Mouse (Mus musculus) bone marrow, adult 2 months (tissue): ENCODE results near the gene Anks1b.

Experiments
- CTCF ChIP-seq: fragments of 200-500 bp; IDR thresholded peaks from 2 replicates; pipeline ENCODE4 v1.5.1; 2011; ENCODE audit warnings: low read length, control low read depth; ENCODE audit not compliant: control insufficient read depth, insufficient read depth
- POLR2A ChIP-seq: fragments of 200-500 bp; IDR thresholded peaks from 2 replicates; pipeline ENCODE4 v1.6.1; 2011; ENCODE audit warnings: low read depth, mild to moderate bottlenecking, control low read depth, low read length, borderline replicate concordance; ENCODE audit not compliant: control insufficient read depth

DNA sequence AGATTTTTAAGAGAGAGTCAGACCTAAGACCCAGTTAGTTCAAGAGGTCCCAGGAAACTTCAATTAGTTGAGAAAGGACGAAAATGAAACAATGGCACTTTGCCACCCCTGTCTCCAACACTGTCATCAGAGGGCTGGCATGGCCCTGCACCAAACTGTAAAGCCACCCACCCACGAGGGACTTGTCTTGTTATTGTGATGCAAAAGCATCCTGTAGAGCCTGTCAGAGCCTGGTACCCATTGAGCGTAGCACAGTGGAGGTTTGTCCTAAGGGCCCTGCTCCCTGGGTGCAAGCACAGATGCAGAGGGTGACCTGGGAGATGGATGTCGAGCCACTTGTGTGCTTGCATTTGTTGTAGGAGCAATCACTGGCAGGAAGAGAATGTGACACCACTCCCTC, 983.4 kb downstream of the Anks1b start:
- no peak for TF ChIP-seq CTCF
- TF ChIP-seq POLR2A = no peak
